ENCODE assay signal across 15 mouse cellular contexts in genomic region chr9:41076150-41076549, GRCm38 (mm10).
DNase-seq lines count a peak whose midpoint lies in the region; ATAC-seq lines count a peak whose summit lies in the region.
"Had no signal": no experiment of that assay in that cellular context is flagged by ENCODE, and none has a peak within 500 bp of the region (broad histone marks: within the 10 kb centered on the region; RNA-seq: fewer than 3 reads in every experiment).

No protein-coding gene starts in this region.

- DNase-seq in embryo, embryonic 11 days = peak; percentile 29
- DNase-seq in embryo, embryonic 10.5 days (ENCODE audit: low spot score) = no peak
- peak; percentile 34 for DNase-seq in limb, embryonic 11.5 days (ENCODE audit: low spot score)
- DNase-seq in frontal cortex, postnatal 25 days (ENCODE audit: low spot score in 2 of 2) = no peak
- no peak for DNase-seq in spleen, adult 18-20 months
- DNase-seq in adrenal gland, adult 8-10 months = no peak
- DNase-seq: cerebellum, adult 2 months; kidney, postnatal 10 days; lung, postnatal 36 days; right cerebral cortex, postnatal 25 days had no signal

- H3K4me3 ChIP-seq in forebrain, embryonic 15.5 days = no peak overlapping the region
- H3K4me3 ChIP-seq in limb, embryonic 11.5 days (ENCODE audit: low read depth, low read length) = no peak overlapping the region
- no peak overlapping the region for H3K4me3 ChIP-seq in neural tube, embryonic 15.5 days (replicated peaks)
- H3K4me3 ChIP-seq: embryonic facial prominence, embryonic 12.5 days; heart, embryonic 12.5 days; left cerebral cortex, adult 2 months had no signal

- H3K4me1 ChIP-seq in forebrain, embryonic 15.5 days = peaks cover 49% of the 10 kb centered on the region
- H3K4me1 ChIP-seq in limb, embryonic 11.5 days (ENCODE audit: control insufficient read depth, insufficient read depth, low read length) = 0 out of 2 replicates have a peak, but pooled peaks cover 5% of the 10 kb centered on the region
- H3K4me1 ChIP-seq in neural tube, embryonic 15.5 days = peaks cover 39% of the 10 kb centered on the region

- no peaks in the 10 kb centered on the region for H3K36me3 ChIP-seq in forebrain, embryonic 15.5 days
- no peaks in the 10 kb centered on the region for H3K36me3 ChIP-seq in limb, embryonic 11.5 days (ENCODE audit: control insufficient read depth, insufficient read depth, low read length)
- H3K36me3 ChIP-seq in neural tube, embryonic 15.5 days = no peaks in the 10 kb centered on the region
- H3K36me3 ChIP-seq: embryonic facial prominence, embryonic 12.5 days; heart, embryonic 12.5 days had no signal

- peak overlapping the region; percentile 75 for H3K27ac ChIP-seq in forebrain, embryonic 15.5 days (replicated peaks)
- H3K27ac ChIP-seq in limb, embryonic 11.5 days (replicated peaks; ENCODE audit: low read depth, low read length) = no peak overlapping the region
- peak overlapping the region; percentile 67 for H3K27ac ChIP-seq in neural tube, embryonic 15.5 days (replicated peaks)
- H3K27ac ChIP-seq: embryonic facial prominence, embryonic 12.5 days; left cerebral cortex, adult 2 months had no signal

- peak; percentile 38 for ATAC-seq in forebrain, embryonic 15.5 days (replicated peaks)
- no peak for ATAC-seq in limb, embryonic 11.5 days (ENCODE audit: insufficient number of reproducible peaks, low FRiP score, low TSS enrichment, low read depth)
- ATAC-seq in neural tube, embryonic 15.5 days (ENCODE audit: low FRiP score) = peak; percentile 50; the same call in 1 of the 2 replicates

- no peak overlapping the region for H3K9ac ChIP-seq in forebrain, embryonic 15.5 days (replicated peaks)
- no peak overlapping the region for H3K9ac ChIP-seq in limb, embryonic 11.5 days (ENCODE audit: low read length)
- no peak overlapping the region; the same call in 1 of the 2 replicates for H3K9ac ChIP-seq in neural tube, embryonic 15.5 days (replicated peaks)
- H3K9ac ChIP-seq: embryonic facial prominence, embryonic 12.5 days; heart, embryonic 12.5 days had no signal

- H3K27me3 ChIP-seq in forebrain, embryonic 15.5 days = no peaks in the 10 kb centered on the region
- no peaks in the 10 kb centered on the region for H3K27me3 ChIP-seq in limb, embryonic 11.5 days (ENCODE audit: control insufficient read depth, insufficient read depth, low read length)
- H3K27me3 ChIP-seq in neural tube, embryonic 15.5 days (replicated peaks) = no peaks in the 10 kb centered on the region
- H3K27me3 ChIP-seq: embryonic facial prominence, embryonic 12.5 days; heart, embryonic 12.5 days had no signal

- H3K9me3 ChIP-seq in forebrain, embryonic 15.5 days = no peaks in the 10 kb centered on the region
- H3K9me3 ChIP-seq in limb, embryonic 11.5 days (ENCODE audit: control insufficient read depth, low read length) = no peaks in the 10 kb centered on the region
- no peaks in the 10 kb centered on the region for H3K9me3 ChIP-seq in neural tube, embryonic 15.5 days (replicated peaks)
- H3K9me3 ChIP-seq: embryonic facial prominence, embryonic 12.5 days; heart, embryonic 12.5 days had no signal

- WGBS in forebrain, embryonic 15.5 days = 10% methylated on average over 4 of the region's 4 CpGs
- WGBS in limb, embryonic 11.5 days = 30% methylated on average over 4 of the region's 4 CpGs
- 21% methylated on average over 4 of the region's 4 CpGs for WGBS in neural tube, embryonic 15.5 days

- H3K4me2 ChIP-seq in forebrain, embryonic 15.5 days (replicated peaks) = no peak overlapping the region
- H3K4me2 ChIP-seq in limb, embryonic 11.5 days (ENCODE audit: low read depth, severe bottlenecking) = no peak overlapping the region
- no peak overlapping the region for H3K4me2 ChIP-seq in neural tube, embryonic 15.5 days
- H3K4me2 ChIP-seq: embryonic facial prominence, embryonic 12.5 days; heart, embryonic 12.5 days had no signal

Comparison
In these comparisons a context has a peak if more than half of its experiments do, and no peak if none do; other contexts are left out.
1. DNase-seq: peak in embryo, embryonic 11 days (single experiment) and limb, embryonic 11.5 days (single experiment); none in embryo, embryonic 10.5 days (single experiment), frontal cortex, postnatal 25 days (0 of 2), spleen, adult 18-20 months (0 of 2) and adrenal gland, adult 8-10 months (single experiment).